Mouse (Mus musculus) cerebellum, adult 2 months (tissue): ENCODE measurements at regions not wholly inside any gene's neighbourhood (a gene's known extent, or its start where the extent isn't known, plus 50 kb on each side); places are given as distances from the start of the nearest gene placed in this dataset.

ENCODE experiments used
- CTCF ChIP-seq: fragments of 200-500 bp; IDR thresholded peaks from 2 replicates; pipeline ENCODE4 v1.5.1; 2011; ENCODE audit warnings: low read depth, mild to moderate bottlenecking, control low read depth, low read length, moderate library complexity, borderline replicate concordance; ENCODE audit not compliant: insufficient read depth
- POLR2A ChIP-seq: fragments of 200-500 bp; IDR thresholded peaks from 2 replicates; pipeline ENCODE4 v1.6.1; 2011; ENCODE audit warnings: low read length, control low read depth, borderline replicate concordance; ENCODE audit not compliant: insufficient read depth

DNA sequence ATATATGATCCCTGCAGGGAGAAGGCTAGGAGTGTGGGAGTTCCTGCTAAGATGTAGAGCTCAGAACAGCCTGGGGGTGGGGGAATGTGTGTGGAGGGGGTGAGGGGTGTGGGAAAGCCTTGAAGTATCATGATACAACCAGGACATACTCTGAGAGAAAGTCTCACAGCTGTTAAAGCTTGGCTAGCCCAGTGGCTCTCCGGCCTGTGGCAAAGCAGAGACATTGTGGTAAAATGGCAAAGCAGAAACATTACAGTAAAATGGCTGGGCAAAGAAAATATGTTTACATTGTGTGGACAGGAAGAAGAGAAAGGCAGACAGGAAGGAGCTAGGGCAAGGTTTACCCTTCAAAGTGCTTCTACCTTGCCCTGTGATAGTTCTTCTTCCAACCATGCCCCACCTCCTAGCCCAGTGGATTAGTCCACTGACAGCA lies 58.5 kb downstream of the Ier5 start:
- no peak for TF ChIP-seq CTCF
- TF ChIP-seq POLR2A: no peak
